Mouse (Mus musculus): ENCODE measurements at regions not wholly inside any gene's neighbourhood (a gene's known extent, or its start where the extent isn't known, plus 50 kb on each side); places are given as distances from the start of the nearest gene placed in this dataset.

- CTCF ChIA-PET = no interaction called here
- no peak for TF ChIP-seq CTCF (IDR thresholded peaks at IDR 0.05)
- in situ Hi-C loops (cut with MboI; ENCODE audit: low pct_unique_long_range_greater_than_20kb) = loop anchor here (5.0 kb wide), 1 partner anchor 170 kb away; no protein-coding TSS in a partner anchor
- H3K27me3 ChIP-seq = peaks cover 6% of the 10 kb centered on the region
- DNase-seq (ENCODE audit: low read depth, low spot score) (no peak), ATAC-seq (no peak)
- POLR2A ChIA-PET = no interaction called here
Measured at GRCm38 (mm10) chrX:162282690-162283089, 123.2 kb upstream of the Nhs start.

GRCm38 (mm10) chrX:162278834-162279708, 119.5 kb upstream of the Nhs start:
- peaks cover 6% of the 10 kb centered on the region for H3K27me3 ChIP-seq
- DNase-seq (ENCODE audit: low read depth, low spot score) = no peak
- ATAC-seq = no peak
- ChIA-PET POLR2A (no interaction called here), CTCF (interaction anchor here (1.3 kb wide), 1 partner anchor 12 kb away, joined by 4 read pairs; no protein-coding TSS in a partner anchor)
- TF ChIP-seq CTCF (IDR thresholded peaks at IDR 0.05) = peak; percentile 75
- in situ Hi-C loops (cut with MboI; ENCODE audit: low pct_unique_long_range_greater_than_20kb) = loop anchor here (5.0 kb wide), 2 partner anchors 122 to 317 kb away; partner anchors contain the start of gene Nhs

GRCm38 (mm10) chrX:162274581-162274980, 115.1 kb upstream of the Nhs start:
- ChIA-PET POLR2A (no interaction called here), CTCF (no interaction called here)
- no peak for DNase-seq (ENCODE audit: low read depth, low spot score)

GRCm38 (mm10) chrX:162271189-162271588, 111.7 kb upstream of the Nhs start:
- no peak for TF ChIP-seq CTCF (IDR thresholded peaks at IDR 0.05)

More at GRCm38 (mm10) chrX:162274581-162274980, 115.1 kb upstream of the Nhs start:
- in situ Hi-C loops (cut with MboI; ENCODE audit: low pct_unique_long_range_greater_than_20kb) = no loop called here
- H3K27me3 ChIP-seq = peaks cover 11% of the 10 kb centered on the region
- TF ChIP-seq CTCF (IDR thresholded peaks at IDR 0.05) = no peak
- no peak for ATAC-seq

GRCm38 (mm10) chrX:162268918-162269317, 109.4 kb upstream of the Nhs start:
- TF ChIP-seq CTCF (IDR thresholded peaks at IDR 0.05) = no peak
- H3K27me3 ChIP-seq = peaks cover 11% of the 10 kb centered on the region
- in situ Hi-C loops (cut with MboI; ENCODE audit: low pct_unique_long_range_greater_than_20kb) = no loop called here
- DNase-seq (ENCODE audit: low read depth, low spot score) = no peak
- CTCF ChIA-PET = no interaction called here
- POLR2A ChIA-PET = no interaction called here
- no peak for ATAC-seq

More at GRCm38 (mm10) chrX:162271189-162271588, 111.7 kb upstream of the Nhs start:
- peaks cover 11% of the 10 kb centered on the region for H3K27me3 ChIP-seq
- CTCF ChIA-PET = no interaction called here
- POLR2A ChIA-PET = no interaction called here
- in situ Hi-C loops (cut with MboI; ENCODE audit: low pct_unique_long_range_greater_than_20kb) = no loop called here
- no peak for DNase-seq (ENCODE audit: low read depth, low spot score)
- no peak for ATAC-seq

GRCm38 (mm10) chrX:162268112-162268511, 108.6 kb upstream of the Nhs start:
- ChIA-PET POLR2A (no interaction called here), CTCF (interaction anchor here (1.3 kb wide), 1 partner anchor 12 kb away, joined by 4 read pairs; no protein-coding TSS in a partner anchor)
- peaks cover 10% of the 10 kb centered on the region for H3K27me3 ChIP-seq
- ATAC-seq = no peak
- TF ChIP-seq CTCF (IDR thresholded peaks at IDR 0.05) = no peak
- no peak for DNase-seq (ENCODE audit: low read depth, low spot score)
- in situ Hi-C loops (cut with MboI; ENCODE audit: low pct_unique_long_range_greater_than_20kb) = no loop called here

- DNase-seq (ENCODE audit: low read depth, low spot score) (peak; percentile 30), ATAC-seq (peak; percentile 69)
- peaks cover 6% of the 10 kb centered on the region for H3K27me3 ChIP-seq
- TF ChIP-seq CTCF (IDR thresholded peaks at IDR 0.05) = no peak
- ChIA-PET POLR2A (no interaction called here), CTCF (interaction anchor here (1.3 kb wide), 1 partner anchor 12 kb away, joined by 4 read pairs; no protein-coding TSS in a partner anchor)
- in situ Hi-C loops (cut with MboI; ENCODE audit: low pct_unique_long_range_greater_than_20kb) = no loop called here
Measured at GRCm38 (mm10) chrX:162267679-162268078, 108.1 kb upstream of the Nhs start.

GRCm38 (mm10) chrX:162266769-162267168, 107.2 kb upstream of the Nhs start:
- H3K27me3 ChIP-seq = peaks cover 3% of the 10 kb centered on the region
- DNase-seq (ENCODE audit: low read depth, low spot score) (no peak), ATAC-seq (no peak)
- ChIA-PET POLR2A (no interaction called here), CTCF (interaction anchor here (1.3 kb wide), 1 partner anchor 13 kb away, joined by 4 read pairs; no protein-coding TSS in a partner anchor)
- TF ChIP-seq CTCF (IDR thresholded peaks at IDR 0.05) = no peak
- in situ Hi-C loops (cut with MboI; ENCODE audit: low pct_unique_long_range_greater_than_20kb) = no loop called here

- DNase-seq (ENCODE audit: low read depth, low spot score) (no peak), ATAC-seq (no peak)
- H3K27me3 ChIP-seq = peaks cover 5% of the 10 kb centered on the region
- ChIA-PET POLR2A (no interaction called here), CTCF (no interaction called here)
- no peak for TF ChIP-seq CTCF (IDR thresholded peaks at IDR 0.05)
- in situ Hi-C loops (cut with MboI; ENCODE audit: low pct_unique_long_range_greater_than_20kb) = no loop called here
Measured at GRCm38 (mm10) chrX:162257398-162257797, 97.9 kb upstream of the Nhs start.

GRCm38 (mm10) chrX:162255873-162256272, 96.3 kb upstream of the Nhs start:
- no peak for TF ChIP-seq CTCF (IDR thresholded peaks at IDR 0.05)
- no peak for ATAC-seq
- H3K27me3 ChIP-seq = peaks cover 12% of the 10 kb centered on the region
- DNase-seq (ENCODE audit: low read depth, low spot score) = no peak
- POLR2A ChIA-PET = no interaction called here
- in situ Hi-C loops (cut with MboI; ENCODE audit: low pct_unique_long_range_greater_than_20kb) = no loop called here
- CTCF ChIA-PET = interaction anchor here (0.8 to 1.1 kb wide), 2 partner anchors 12 to 26 kb away, joined by 3 to 5 read pairs; no protein-coding TSS in a partner anchor

- no peak for TF ChIP-seq CTCF (IDR thresholded peaks at IDR 0.05)
- ATAC-seq = no peak
- DNase-seq (ENCODE audit: low read depth, low spot score) = no peak
- H3K27me3 ChIP-seq = peaks cover 8% of the 10 kb centered on the region
- in situ Hi-C loops (cut with MboI; ENCODE audit: low pct_unique_long_range_greater_than_20kb) = no loop called here
- ChIA-PET CTCF (no interaction called here), POLR2A (no interaction called here)
Measured at GRCm38 (mm10) chrX:162241291-162241690, 81.8 kb upstream of the Nhs start.
